Mouse (Mus musculus) myocyte (in vitro differentiated cells): ENCODE measurements around the gene Elf3. TPM values are rescaled to one million over a fixed set of nuclear protein-coding genes. Genes with fewer than 3 reads are reported as not detected.

ENCODE experiments used
- H3K27me3 ChIP-seq: one replicate; pipeline ENCODE4 v1.6.1; 2011; ENCODE audit not compliant: control insufficient read depth, insufficient read depth, insufficient read length
- H3K36me3 ChIP-seq: one replicate; pipeline ENCODE4 v1.6.1; 2011; ENCODE audit not compliant: control insufficient read depth, insufficient read depth
- H3K4me2 ChIP-seq: one replicate; pipeline ENCODE4 v1.6.1; 2011; ENCODE audit warnings: low read depth, control low read depth
- H3K4me3 ChIP-seq: one replicate; pipeline ENCODE4 v1.5.1; 2011; ENCODE audit warnings: mild to moderate bottlenecking, control low read depth, moderate library complexity
- H3K79me2 ChIP-seq: one replicate; pipeline ENCODE4 v1.6.1; 2011; ENCODE audit not compliant: control insufficient read depth, insufficient read depth
- H3ac ChIP-seq: one replicate; pipeline ENCODE4 v1.6.1; 2011; ENCODE audit not compliant: control insufficient read depth, insufficient read length
- CEBPB ChIP-seq: IDR thresholded peaks from 2 replicates; pipeline ENCODE4 v1.6.1; 2011; ENCODE audit warnings: mild to moderate bottlenecking, moderate library complexity; ENCODE audit not compliant: poor library complexity, insufficient read depth, severe bottlenecking
- E2F4 ChIP-seq: IDR thresholded peaks from one replicate; pipeline ENCODE4 v1.6.1; 2011; ENCODE audit warnings: mild to moderate bottlenecking, control low read depth, moderate library complexity; ENCODE audit not compliant: insufficient read depth
- MAX ChIP-seq: IDR thresholded peaks from one replicate; pipeline ENCODE4 v1.6.1; 2011; ENCODE audit warnings: low read depth, mild to moderate bottlenecking, control low read depth
- MYOD1 ChIP-seq, 3 experiments: IDR thresholded peaks; one replicate each; pipeline ENCODE4 v1.6.1; 2011; ENCODE audit warnings: control low read depth in 2 of 3, low read depth in 2 of 3, mild to moderate bottlenecking in 2 of 3, moderate library complexity in 1 of 3; ENCODE audit not compliant: insufficient read length in 2 of 3, control insufficient read depth in 1 of 3
- MYOG ChIP-seq, 3 experiments: IDR thresholded peaks; one replicate each; pipeline ENCODE4 v1.6.1; 2011; ENCODE audit warnings: control low read depth in 2 of 3, low read depth in 2 of 3, mild to moderate bottlenecking in 2 of 3; ENCODE audit not compliant: insufficient read length in 2 of 3, control insufficient read depth in 1 of 3, insufficient read depth in 1 of 3
- POLR2A ChIP-seq: IDR thresholded peaks from one replicate; pipeline ENCODE4 v1.6.1; 2011; ENCODE audit warnings: low read depth, mild to moderate bottlenecking, control low read depth, moderate library complexity; ENCODE audit not compliant: insufficient read length
- POLR2AphosphoS2 ChIP-seq: IDR thresholded peaks from one replicate; pipeline ENCODE4 v1.6.1; 2011; ENCODE audit warnings: low read depth, control low read depth; ENCODE audit not compliant: insufficient read length
- REST ChIP-seq: IDR thresholded peaks from one replicate; pipeline ENCODE4 v1.6.1; 2011; ENCODE audit warnings: mild to moderate bottlenecking, control low read depth, moderate library complexity; ENCODE audit not compliant: insufficient read depth, insufficient read length
- SRF ChIP-seq: IDR thresholded peaks from one replicate; pipeline ENCODE4 v1.6.1; 2011; ENCODE audit warnings: low read depth; ENCODE audit not compliant: control insufficient read depth, insufficient read length
- TCF12 ChIP-seq: IDR thresholded peaks from one replicate; pipeline ENCODE4 v1.6.1; 2011; ENCODE audit warnings: mild to moderate bottlenecking, control low read depth; ENCODE audit not compliant: poor library complexity, insufficient read depth, severe bottlenecking
- TCF3 ChIP-seq: IDR thresholded peaks from one replicate; pipeline ENCODE4 v1.6.1; 2011; ENCODE audit warnings: low read depth, control low read depth; ENCODE audit not compliant: insufficient read length
- USF1 ChIP-seq: IDR thresholded peaks from one replicate; pipeline ENCODE4 v1.6.1; 2011; ENCODE audit warnings: low read depth, mild to moderate bottlenecking, control low read depth, moderate library complexity
- polyA plus RNA-seq: library from polyadenylated mRNA; unstranded; fragments of >200 nt; fragmentation: generic; extraction: Trizol; gene quantifications from one replicate; pipeline ENCODE4 v1.2.1, GENCODE M21; 2012; ENCODE audit warnings: missing spikeins

Gene Elf3
- polyA plus RNA-seq, 1 experiment: 0.10 TPM

DNA sequence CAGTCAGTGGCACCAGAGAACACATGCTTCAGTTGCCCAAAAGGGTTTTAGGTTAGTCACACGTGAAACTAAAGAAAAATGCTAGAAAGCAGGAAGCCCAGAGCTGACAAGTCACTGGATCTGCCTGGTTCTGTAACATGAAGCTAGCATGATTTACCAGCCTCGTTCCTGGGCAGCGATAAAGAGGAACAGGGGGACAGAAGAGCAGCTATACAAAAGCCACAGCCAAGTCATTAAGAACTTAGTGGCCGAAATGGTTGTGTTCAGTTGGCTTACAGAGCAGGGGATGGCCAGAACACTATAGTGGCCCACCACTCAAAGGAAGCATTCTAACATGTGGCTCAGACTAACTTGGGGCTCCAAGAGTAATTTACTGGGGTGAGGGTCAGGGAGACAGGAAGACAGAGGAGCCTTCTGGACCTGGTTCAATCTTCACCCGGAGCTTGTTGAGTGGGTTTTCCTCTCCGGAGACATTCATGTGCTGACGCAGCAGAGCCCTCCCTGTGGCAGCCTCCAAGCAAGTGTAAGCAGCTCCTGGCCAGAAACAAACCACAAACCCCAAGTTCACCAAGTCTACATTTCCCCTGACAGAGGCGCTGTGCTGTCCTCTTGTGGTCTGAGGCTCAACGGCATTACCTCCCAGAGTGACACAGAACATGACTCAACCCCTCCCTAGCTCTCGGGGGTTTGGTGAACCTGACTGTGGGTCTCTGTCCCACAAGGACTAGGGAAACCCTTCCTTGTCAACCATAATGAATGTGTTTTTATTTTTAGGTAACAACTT is 9.5 kb upstream of the Elf3 start:
- no peaks in the 10 kb centered on the region for H3K79me2 ChIP-seq
- no peaks in the 10 kb centered on the region for H3K27me3 ChIP-seq
- H3K4me3 ChIP-seq: no peak overlapping the region
- TF ChIP-seq CEBPB (no peak), POLR2A (no peak), REST (no peak), MAX (no peak), POLR2AphosphoS2 (no peak), MYOG (IDR thresholded peaks at IDR 0.05; ENCODE audit: control insufficient read depth in 1 of 3, insufficient read depth in 1 of 3, insufficient read length in 2 of 3, low read depth in 2 of 3) (no peak), MYOD1 (IDR thresholded peaks at IDR 0.05; ENCODE audit: control insufficient read depth in 1 of 3, insufficient read length in 2 of 3, low read depth in 2 of 3) (no peak), E2F4 (no peak), TCF12 (no peak), USF1 (no peak), TCF3 (no peak), SRF (no peak)
- H3K36me3 ChIP-seq: no peaks in the 10 kb centered on the region
- no peak overlapping the region for H3ac ChIP-seq
- no peak overlapping the region for H3K4me2 ChIP-seq

GRCm38 (mm10) chr1:135265834-135266233 is 7.5 kb upstream of the Elf3 start:
- Histone ChIP-seq H3K36me3 (no peaks in the 10 kb centered on the region), H3K27me3 (no peaks in the 10 kb centered on the region), H3ac (no peak overlapping the region), H3K4me2 (no peak overlapping the region), H3K4me3 (no peak overlapping the region), H3K79me2 (no peaks in the 10 kb centered on the region)
- TF ChIP-seq POLR2A (no peak), CEBPB (no peak), MAX (no peak), MYOG (IDR thresholded peaks at IDR 0.05; ENCODE audit: control insufficient read depth in 1 of 3, insufficient read depth in 1 of 3, insufficient read length in 2 of 3, low read depth in 2 of 3) (no peak), USF1 (no peak), TCF3 (no peak), REST (no peak), E2F4 (no peak), MYOD1 (IDR thresholded peaks at IDR 0.05; ENCODE audit: control insufficient read depth in 1 of 3, insufficient read length in 2 of 3, low read depth in 2 of 3) (no peak), POLR2AphosphoS2 (no peak), SRF (no peak), TCF12 (no peak)

- Histone ChIP-seq H3K79me2 (no peaks in the 10 kb centered on the region), H3ac (no peak overlapping the region), H3K4me3 (no peak overlapping the region), H3K36me3 (no peaks in the 10 kb centered on the region), H3K4me2 (no peak overlapping the region), H3K27me3 (no peaks in the 10 kb centered on the region)
- no peak for TF ChIP-seq MAX
- no peak for TF ChIP-seq E2F4
- TF ChIP-seq CEBPB: no peak
- TF ChIP-seq SRF: no peak
- no peak for TF ChIP-seq MYOG (IDR thresholded peaks at IDR 0.05; ENCODE audit: control insufficient read depth in 1 of 3, insufficient read depth in 1 of 3, insufficient read length in 2 of 3, low read depth in 2 of 3)
- no peak for TF ChIP-seq POLR2AphosphoS2
Measured at GRCm38 (mm10) chr1:135263316-135263715, 4.9 kb upstream of the Elf3 start.

DNA sequence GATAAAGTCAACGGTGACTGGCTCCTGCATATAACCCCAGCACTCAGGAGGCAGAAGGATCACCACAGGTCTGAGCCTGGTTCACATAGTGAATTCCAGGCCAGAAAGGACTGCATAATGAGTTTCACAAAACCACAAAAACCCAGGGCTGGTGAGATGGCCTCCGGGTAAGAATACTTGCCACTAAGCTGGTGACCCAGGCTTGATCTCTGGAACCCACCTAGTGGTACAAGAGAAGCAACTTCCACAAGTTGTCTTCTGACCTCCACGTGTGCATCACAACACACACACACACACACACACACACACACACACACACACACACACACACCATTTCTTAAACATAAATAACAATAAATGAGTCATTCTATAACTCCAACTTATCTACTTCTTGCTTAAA is 4.0 kb upstream of the Elf3 start:
- H3ac ChIP-seq: no peak overlapping the region
- no peaks in the 10 kb centered on the region for H3K36me3 ChIP-seq
- H3K27me3 ChIP-seq: no peaks in the 10 kb centered on the region
- no peaks in the 10 kb centered on the region for H3K79me2 ChIP-seq
- no peak for TF ChIP-seq POLR2A
- no peak for TF ChIP-seq CEBPB
- TF ChIP-seq TCF12: no peak
- no peak for TF ChIP-seq MAX
- no peak for TF ChIP-seq SRF
- no peak for TF ChIP-seq TCF3
- no peak for TF ChIP-seq REST
- no peak for TF ChIP-seq MYOG (IDR thresholded peaks at IDR 0.05; ENCODE audit: control insufficient read depth in 1 of 3, insufficient read depth in 1 of 3, insufficient read length in 2 of 3, low read depth in 2 of 3)
- no peak for TF ChIP-seq MYOD1 (IDR thresholded peaks at IDR 0.05; ENCODE audit: control insufficient read depth in 1 of 3, insufficient read length in 2 of 3, low read depth in 2 of 3)
- TF ChIP-seq E2F4: no peak
- TF ChIP-seq POLR2AphosphoS2: no peak
- TF ChIP-seq USF1: no peak
- no peak overlapping the region for H3K4me3 ChIP-seq
- no peak overlapping the region for H3K4me2 ChIP-seq

DNA sequence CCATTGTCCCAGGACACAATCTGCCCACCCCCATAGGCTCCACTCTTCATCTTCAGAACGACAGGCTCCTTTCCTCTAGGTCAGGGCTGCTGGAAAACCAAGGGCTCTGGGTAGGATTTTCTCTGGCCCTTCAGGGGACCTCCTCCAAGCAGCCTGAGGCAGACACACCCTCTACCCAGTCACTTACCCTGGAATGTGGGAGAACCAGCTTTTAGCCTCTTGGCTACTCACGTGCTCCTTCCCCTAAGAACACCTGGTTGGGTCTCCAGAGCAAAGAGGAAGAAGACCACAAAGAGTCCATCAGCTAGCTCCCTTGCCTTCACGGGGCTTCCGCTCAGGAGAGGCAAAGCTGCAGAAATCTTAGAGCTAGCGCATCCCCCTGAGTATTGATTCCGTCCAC is 2.6 kb upstream of the Elf3 start:
- no peaks in the 10 kb centered on the region for H3K36me3 ChIP-seq
- no peaks in the 10 kb centered on the region for H3K27me3 ChIP-seq
- no peaks in the 10 kb centered on the region for H3K79me2 ChIP-seq
- H3K4me3 ChIP-seq: no peak overlapping the region
- no peak overlapping the region for H3ac ChIP-seq
- TF ChIP-seq CEBPB (no peak), TCF3 (no peak), MAX (no peak), MYOG (IDR thresholded peaks at IDR 0.05; ENCODE audit: control insufficient read depth in 1 of 3, insufficient read depth in 1 of 3, insufficient read length in 2 of 3, low read depth in 2 of 3) (no peak), MYOD1 (IDR thresholded peaks at IDR 0.05; ENCODE audit: control insufficient read depth in 1 of 3, insufficient read length in 2 of 3, low read depth in 2 of 3) (no peak), POLR2AphosphoS2 (no peak), SRF (no peak), E2F4 (no peak), TCF12 (no peak), REST (no peak), USF1 (no peak), POLR2A (no peak)
- no peak overlapping the region for H3K4me2 ChIP-seq
